20 mouse cellular contexts compared by ENCODE assay signal in genomic region chr2:76429318-76429717, GRCm38 (mm10). TPM values are rescaled to one million over a fixed set of nuclear protein-coding genes. Genes with fewer than 3 reads are reported as not detected.
DNase-seq lines count a peak whose midpoint lies in the region; ATAC-seq and TF ChIP-seq lines count a peak whose summit lies in the region.
"Had no signal": no experiment of that assay in that cellular context is flagged by ENCODE, and none has a peak within 500 bp of the region (broad histone marks: within the 10 kb centered on the region; RNA-seq: fewer than 3 reads in every experiment).

No protein-coding gene starts in this region.

- H3K9ac ChIP-seq in hindbrain, embryonic 15.5 days = no peak overlapping the region
- no peak overlapping the region for H3K9ac ChIP-seq in hindbrain, postnatal 0 days (replicated peaks; ENCODE audit: low read length)
- no peak overlapping the region for H3K9ac ChIP-seq in midbrain, postnatal 0 days (replicated peaks; ENCODE audit: low read length, poor library complexity, severe bottlenecking)
- H3K9ac ChIP-seq in forebrain, embryonic 16.5 days (replicated peaks; ENCODE audit: low read depth, low read length) = no peak overlapping the region
- H3K9ac ChIP-seq: embryonic facial prominence, embryonic 12.5 days; forebrain, embryonic 12.5 days; forebrain, postnatal 0 days; heart, embryonic 13.5 days; hindbrain, embryonic 12.5 days had no signal

- ATAC-seq in hindbrain, embryonic 15.5 days (ENCODE audit: low FRiP score, low read depth) = 0 out of 2 replicates have a peak, but pooled peaks have one; percentile 38
- ATAC-seq in hindbrain, postnatal 0 days = no peak
- ATAC-seq in midbrain, postnatal 0 days (ENCODE audit: low FRiP score) = no peak
- peak; percentile 61 for ATAC-seq in CD4-positive, CD25-positive, alpha-beta regulatory T cell, adult 4 months
- ATAC-seq in forebrain, embryonic 16.5 days = no peak

- no peaks in the 10 kb centered on the region for H3K36me3 ChIP-seq in hindbrain, embryonic 15.5 days
- no peaks in the 10 kb centered on the region for H3K36me3 ChIP-seq in hindbrain, postnatal 0 days (ENCODE audit: insufficient read depth, low read length)
- no peaks in the 10 kb centered on the region for H3K36me3 ChIP-seq in midbrain, postnatal 0 days (ENCODE audit: insufficient read depth, low read length)
- no peaks in the 10 kb centered on the region for H3K36me3 ChIP-seq in midbrain, embryonic 10.5 days
- H3K36me3 ChIP-seq in splenic B cell, adult 2 months (ENCODE audit: control insufficient read depth, insufficient read depth, low read length, poor library complexity, severe bottlenecking) = no peaks in the 10 kb centered on the region
- no peaks in the 10 kb centered on the region for H3K36me3 ChIP-seq in forebrain, embryonic 16.5 days (ENCODE audit: control insufficient read depth, insufficient read depth)
- H3K36me3 ChIP-seq: embryonic facial prominence, embryonic 12.5 days; forebrain, embryonic 12.5 days; G1E; heart, embryonic 13.5 days; hindbrain, embryonic 12.5 days had no signal

- no peak overlapping the region for H3K27ac ChIP-seq in hindbrain, embryonic 15.5 days (replicated peaks)
- H3K27ac ChIP-seq in hindbrain, postnatal 0 days = no peak overlapping the region
- H3K27ac ChIP-seq in midbrain, postnatal 0 days (ENCODE audit: low read depth, low read length) = no peak overlapping the region
- H3K27ac ChIP-seq in midbrain, embryonic 10.5 days (replicated peaks) = no peak overlapping the region
- H3K27ac ChIP-seq in forebrain, embryonic 16.5 days (ENCODE audit: low read length) = no peak overlapping the region
- H3K27ac ChIP-seq: embryonic facial prominence, embryonic 12.5 days; forebrain, embryonic 12.5 days; heart, embryonic 13.5 days; hindbrain, embryonic 12.5 days had no signal

- WGBS in hindbrain, embryonic 15.5 days = 50% methylated on average over 3 of the region's 3 CpGs
- 54% methylated on average over 3 of the region's 3 CpGs for WGBS in hindbrain, postnatal 0 days
- 49% methylated on average over 3 of the region's 3 CpGs for WGBS in midbrain, postnatal 0 days
- WGBS in midbrain, embryonic 10.5 days = 76% methylated on average over 3 of the region's 3 CpGs
- 30% methylated on average over 3 of the region's 3 CpGs for WGBS in forebrain, embryonic 16.5 days

- no peak for DNase-seq in hindbrain, postnatal 0 days (ENCODE audit: low spot score)
- DNase-seq in midbrain, postnatal 0 days (ENCODE audit: low spot score) = peak; percentile 17
- DNase-seq in midbrain, embryonic 10.5 days (ENCODE audit: low spot score) = no peak
- peak; percentile 4 for DNase-seq in splenic B cell, adult 2 months (ENCODE audit: low read depth, low spot score)
- DNase-seq: adrenal gland, postnatal 14 days; cerebellum, adult 11-12 months; cerebellum, adult 9-10 months; cerebellum, postnatal 25 days; forebrain, postnatal 0 days; gastrocnemius, postnatal 14 days; heart, postnatal 4 days had no signal

- peaks cover 11% of the 10 kb centered on the region; the same call in 1 of the 2 replicates for H3K4me1 ChIP-seq in hindbrain, embryonic 15.5 days (replicated peaks)
- H3K4me1 ChIP-seq in hindbrain, postnatal 0 days (ENCODE audit: insufficient read depth, low read length) = peaks cover 3% of the 10 kb centered on the region; the same call in 1 of the 2 replicates
- no peaks in the 10 kb centered on the region for H3K4me1 ChIP-seq in midbrain, postnatal 0 days (ENCODE audit: insufficient read depth, low read length)
- H3K4me1 ChIP-seq in midbrain, embryonic 10.5 days = no peaks in the 10 kb centered on the region
- peaks cover 17% of the 10 kb centered on the region for H3K4me1 ChIP-seq in forebrain, embryonic 16.5 days (replicated peaks; ENCODE audit: control insufficient read depth, insufficient read depth, low read length)
- H3K4me1 ChIP-seq: forebrain, embryonic 12.5 days; heart, embryonic 13.5 days had no signal

- no peak overlapping the region for H3K4me2 ChIP-seq in hindbrain, embryonic 15.5 days
- H3K4me2 ChIP-seq in hindbrain, postnatal 0 days (ENCODE audit: low read depth, low read length) = no peak overlapping the region
- H3K4me2 ChIP-seq in midbrain, postnatal 0 days (ENCODE audit: low read depth, low read length, poor library complexity, severe bottlenecking) = no peak overlapping the region
- no peak overlapping the region for H3K4me2 ChIP-seq in forebrain, embryonic 16.5 days (ENCODE audit: low read length)
- H3K4me2 ChIP-seq: embryonic facial prominence, embryonic 12.5 days; forebrain, embryonic 12.5 days; heart, embryonic 13.5 days; hindbrain, embryonic 12.5 days had no signal

- no peak for TF ChIP-seq CTCF in hindbrain, postnatal 0 days (IDR thresholded peaks at IDR 0.05; ENCODE audit: low read depth)
- TF ChIP-seq CTCF in midbrain, postnatal 0 days (IDR thresholded peaks at IDR 0.05) = no peak

- H3K4me3 ChIP-seq in hindbrain, embryonic 15.5 days = no peak overlapping the region
- no peak overlapping the region for H3K4me3 ChIP-seq in hindbrain, postnatal 0 days (ENCODE audit: low read length)
- no peak overlapping the region for H3K4me3 ChIP-seq in midbrain, postnatal 0 days (ENCODE audit: low read depth, low read length)
- H3K4me3 ChIP-seq in midbrain, embryonic 10.5 days = no peak overlapping the region
- no peak overlapping the region for H3K4me3 ChIP-seq in forebrain, embryonic 16.5 days (replicated peaks; ENCODE audit: low read length)
- H3K4me3 ChIP-seq: embryonic facial prominence, embryonic 12.5 days; forebrain, embryonic 12.5 days; heart, embryonic 13.5 days; hindbrain, embryonic 12.5 days had no signal

- H3K9me3 ChIP-seq in hindbrain, embryonic 15.5 days = no peaks in the 10 kb centered on the region
- H3K9me3 ChIP-seq in hindbrain, postnatal 0 days (ENCODE audit: low read length) = no peaks in the 10 kb centered on the region
- H3K9me3 ChIP-seq in midbrain, postnatal 0 days (ENCODE audit: low read length) = no peaks in the 10 kb centered on the region
- H3K9me3 ChIP-seq in midbrain, embryonic 10.5 days (replicated peaks) = no peaks in the 10 kb centered on the region
- H3K9me3 ChIP-seq in forebrain, embryonic 16.5 days (ENCODE audit: control insufficient read depth, low read length) = no peaks in the 10 kb centered on the region
- H3K9me3 ChIP-seq: embryonic facial prominence, embryonic 12.5 days; forebrain, embryonic 12.5 days; G1E; heart, embryonic 13.5 days; hindbrain, embryonic 12.5 days had no signal

- H3K27me3 ChIP-seq in hindbrain, embryonic 15.5 days = no peaks in the 10 kb centered on the region
- no peaks in the 10 kb centered on the region for H3K27me3 ChIP-seq in hindbrain, postnatal 0 days (ENCODE audit: insufficient read depth, low read length)
- H3K27me3 ChIP-seq in midbrain, postnatal 0 days (ENCODE audit: insufficient read depth, low read length) = no peaks in the 10 kb centered on the region; the same call in 1 of the 2 replicates
- H3K27me3 ChIP-seq in midbrain, embryonic 10.5 days (ENCODE audit: low read depth, poor library complexity, severe bottlenecking) = peaks cover 34% of the 10 kb centered on the region
- no peaks in the 10 kb centered on the region for H3K27me3 ChIP-seq in splenic B cell, adult 2 months (ENCODE audit: control insufficient read depth, insufficient read depth, low read length, poor library complexity, severe bottlenecking)
- no peaks in the 10 kb centered on the region; the same call in 1 of the 2 replicates for H3K27me3 ChIP-seq in forebrain, embryonic 16.5 days (replicated peaks; ENCODE audit: control insufficient read depth, insufficient read depth, low read length)
- H3K27me3 ChIP-seq: embryonic facial prominence, embryonic 12.5 days; forebrain, embryonic 12.5 days; heart, embryonic 13.5 days; hindbrain, embryonic 12.5 days had no signal

RNA-seq across cellular contexts. Expression of gene Osbpl6, which starts 23.0 kb away (rescaled TPM):
- 27.2 and 28.0 TPM in 2 replicates for polyA plus RNA-seq in hindbrain, embryonic 15.5 days (2015; fragmentation: Nextera tagmentation; extraction: Ambion mirVana)
- total RNA-seq in hindbrain, postnatal 0 days (2014; rRNA removed) = 23.8 and 37.8 TPM in 2 replicates
- 28.6 and 30.9 TPM in 2 replicates for polyA plus RNA-seq in hindbrain, postnatal 0 days (2015; fragmentation: Nextera tagmentation; extraction: Ambion mirVana)
- 17.0 and 20.4 TPM in 2 replicates for total RNA-seq in midbrain, postnatal 0 days (2014; rRNA removed)
- polyA plus RNA-seq in midbrain, postnatal 0 days (2015; fragmentation: Nextera tagmentation; extraction: Ambion mirVana) = 22.2 and 26.7 TPM in 2 replicates
- polyA plus RNA-seq in midbrain, embryonic 10.5 days (2016; fragmentation: Nextera tagmentation; extraction: Ambion mirVana) = 10.8 and 11.0 TPM in 2 replicates
- polyA plus RNA-seq in CD4-positive, CD25-positive, alpha-beta regulatory T cell, adult 4 months (2017; shearing (Covaris generic)) = under 1 TPM; 0.24 to 0.27 TPM
- 23.5 and 28.0 TPM in 2 replicates for polyA plus RNA-seq in forebrain, embryonic 16.5 days (2015; fragmentation: Nextera tagmentation; extraction: Ambion mirVana)
- total RNA-seq: granulocyte monocyte progenitor cell, adult 5-6 weeks had no signal
- polyA plus RNA-seq: G1E had no signal

RNA-seq across cellular contexts. Expression of gene Rbm45, which starts 59.5 kb away (rescaled TPM):
- polyA plus RNA-seq in hindbrain, embryonic 15.5 days (2015; fragmentation: Nextera tagmentation; extraction: Ambion mirVana) = 16.5 and 19.0 TPM in 2 replicates
- total RNA-seq in hindbrain, postnatal 0 days (2014; rRNA removed) = 27.1 and 32.6 TPM in 2 replicates
- 15.1 and 15.3 TPM in 2 replicates for polyA plus RNA-seq in hindbrain, postnatal 0 days (2015; fragmentation: Nextera tagmentation; extraction: Ambion mirVana)
- total RNA-seq in midbrain, postnatal 0 days (2014; rRNA removed) = 31.3 and 37.5 TPM in 2 replicates
- 17.5 and 17.9 TPM in 2 replicates for polyA plus RNA-seq in midbrain, postnatal 0 days (2015; fragmentation: Nextera tagmentation; extraction: Ambion mirVana)
- polyA plus RNA-seq in midbrain, embryonic 10.5 days (2016; fragmentation: Nextera tagmentation; extraction: Ambion mirVana) = 19.7 and 20.2 TPM in 2 replicates
- 10 to 100 TPM in 1 of 2 experiments, 1 to 10 TPM in 1; 4.7 to 15.8 TPM for polyA plus RNA-seq in CD4-positive, CD25-positive, alpha-beta regulatory T cell, adult 4 months (2017; shearing (Covaris generic))
- polyA plus RNA-seq in forebrain, embryonic 16.5 days (2015; fragmentation: Nextera tagmentation; extraction: Ambion mirVana) = 19.2 and 19.5 TPM in 2 replicates

Comparison
In these comparisons a context has a peak if more than half of its experiments do, and no peak if none do; other contexts are left out.
1. ATAC-seq: peak in hindbrain, embryonic 15.5 days (single experiment) and CD4-positive, CD25-positive, alpha-beta regulatory T cell, adult 4 months (single experiment); none in hindbrain, postnatal 0 days (single experiment), midbrain, postnatal 0 days (single experiment) and forebrain, embryonic 16.5 days (single experiment).
2. DNase-seq: peak in midbrain, postnatal 0 days (single experiment) and splenic B cell, adult 2 months (single experiment); none in hindbrain, postnatal 0 days (single experiment) and midbrain, embryonic 10.5 days (single experiment).